Mouse (Mus musculus): ENCODE data around the gene Tmem86a.

The Tmem86a gene

GRCm38 (mm10) chr7:47050366-47050765, at the start of gene Tmem86a:
TSS of gene Tmem86a (plus strand) at chr7:47050601.
- DNase-seq (ENCODE audit: extremely low read depth, low read depth): peak; percentile 78

- no peak for DNase-seq (ENCODE audit: extremely low read depth, low read depth)
These were observed 49.8 kb upstream of the Tmem86a start for GRCm38 (mm10) chr7:47000644-47000983.

GRCm38 (mm10) chr7:47001125-47001899, 49.1 kb upstream of the Tmem86a start:
- DNase-seq (ENCODE audit: extremely low read depth, low read depth): no peak

- no peak for DNase-seq (ENCODE audit: extremely low read depth, low read depth)
These were observed 48.5 kb upstream of the Tmem86a start for GRCm38 (mm10) chr7:47001900-47002275.

- no peak for DNase-seq (ENCODE audit: extremely low read depth, low read depth)
These were observed 46.8 kb upstream of the Tmem86a start for GRCm38 (mm10) chr7:47003411-47004115.

- no peak for DNase-seq (ENCODE audit: extremely low read depth, low read depth)
These were observed 43.2 kb upstream of the Tmem86a start for GRCm38 (mm10) chr7:47007109-47007780.

GRCm38 (mm10) chr7:47007818-47008167, 42.6 kb upstream of the Tmem86a start:
- DNase-seq (ENCODE audit: extremely low read depth, low read depth): no peak

- DNase-seq (ENCODE audit: extremely low read depth, low read depth): peak; percentile 99
These were observed 42.0 kb upstream of the Tmem86a start, which contains the start of gene Spty2d1 for GRCm38 (mm10) chr7:47008168-47008993. TSS of gene Spty2d1 (minus strand) at chr7:47008411.

- DNase-seq (ENCODE audit: extremely low read depth, low read depth): no peak
These were observed 37.2 kb upstream of the Tmem86a start for GRCm38 (mm10) chr7:47013131-47013767.

GRCm38 (mm10) chr7:47014564-47015389, 35.6 kb upstream of the Tmem86a start:
- DNase-seq (ENCODE audit: extremely low read depth, low read depth): no peak

- DNase-seq (ENCODE audit: extremely low read depth, low read depth): peak; percentile 95
These were observed 34.9 kb upstream of the Tmem86a start for GRCm38 (mm10) chr7:47015390-47016065.

- no peak for DNase-seq (ENCODE audit: extremely low read depth, low read depth)
These were observed 33.8 kb upstream of the Tmem86a start for GRCm38 (mm10) chr7:47016602-47017001.

- no peak for DNase-seq (ENCODE audit: extremely low read depth, low read depth)
These were observed 33.3 kb upstream of the Tmem86a start for GRCm38 (mm10) chr7:47017146-47017545.

GRCm38 (mm10) chr7:47019641-47020040, 30.8 kb upstream of the Tmem86a start:
- no peak for DNase-seq (ENCODE audit: extremely low read depth, low read depth)

GRCm38 (mm10) chr7:47020956-47021355, 29.4 kb upstream of the Tmem86a start:
- DNase-seq (ENCODE audit: extremely low read depth, low read depth): no peak

GRCm38 (mm10) chr7:47022482-47022881, 27.9 kb upstream of the Tmem86a start:
- no peak for DNase-seq (ENCODE audit: extremely low read depth, low read depth)

GRCm38 (mm10) chr7:47023530-47023929, 26.9 kb upstream of the Tmem86a start:
- DNase-seq (ENCODE audit: extremely low read depth, low read depth): no peak

GRCm38 (mm10) chr7:47024454-47024853, 25.9 kb upstream of the Tmem86a start:
- no peak for DNase-seq (ENCODE audit: extremely low read depth, low read depth)

GRCm38 (mm10) chr7:47025429-47025828, 25.0 kb upstream of the Tmem86a start:
- no peak for DNase-seq (ENCODE audit: extremely low read depth, low read depth)
